Mouse (Mus musculus) limb, embryonic 14.5 days (tissue): ENCODE measurements at regions not wholly inside any gene's neighbourhood (a gene's known extent, or its start where the extent isn't known, plus 50 kb on each side); places are given as distances from the start of the nearest gene placed in this dataset.

Experiments
- ATAC-seq: fragments of 200-750 bp; cut with Nextera tagmentation; 2 replicates; pipeline ENCODE4 v1.8.0; 2017; ENCODE audit warnings: low read depth, moderate number of reproducible peaks, moderate TSS enrichment; ENCODE audit not compliant: low FRiP score
- DNase-seq: peaks from one replicate; pipeline ENCODE4 v3.0.0-alpha.2; 2015; ENCODE audit warnings: low spot score
- H3K27ac ChIP-seq: fragments of 300-500 bp; sonication (generic); replicated peaks from 2 replicates; pipeline ENCODE4 v1.5.1; 2014; ENCODE audit warnings: low read depth, mild to moderate bottlenecking, low read length, moderate library complexity, mixed read lengths
- H3K27me3 ChIP-seq: fragments of 300-500 bp; sonication (generic); 2 replicates; pipeline ENCODE4 v1.6.1; 2014; ENCODE audit warnings: low read length, mixed read lengths; ENCODE audit not compliant: control insufficient read depth, insufficient read depth
- H3K36me3 ChIP-seq: fragments of 300-500 bp; sonication (generic); 2 replicates; pipeline ENCODE4 v1.6.1; 2014; ENCODE audit warnings: mild to moderate bottlenecking, low read length, moderate library complexity, mixed read lengths; ENCODE audit not compliant: control insufficient read depth, insufficient read depth
- H3K4me1 ChIP-seq: fragments of 300-500 bp; sonication (generic); 2 replicates; pipeline ENCODE4 v1.6.1; 2014; ENCODE audit warnings: antibody characterized with exemption, low read length, mixed read lengths; ENCODE audit not compliant: control insufficient read depth, insufficient read depth
- H3K4me2 ChIP-seq: fragments of 300-500 bp; sonication (generic); replicated peaks from 2 replicates; pipeline ENCODE4 v1.6.1; 2014; ENCODE audit warnings: low read depth, mild to moderate bottlenecking, low read length, moderate library complexity; ENCODE audit not compliant: severe bottlenecking
- H3K4me3 ChIP-seq: fragments of 300-500 bp; sonication (generic); replicated peaks from 2 replicates; pipeline ENCODE4 v1.5.1; 2014; ENCODE audit warnings: low read length
- H3K9ac ChIP-seq: fragments of 300-500 bp; sonication (generic); 2 replicates; pipeline ENCODE4 v1.6.1; 2014; ENCODE audit warnings: mild to moderate bottlenecking, low read depth, low read length, moderate library complexity; ENCODE audit not compliant: severe bottlenecking
- H3K9me3 ChIP-seq: fragments of 300-500 bp; sonication (generic); 2 replicates; pipeline ENCODE4 v1.6.1; 2016; ENCODE audit warnings: low read length; ENCODE audit not compliant: control insufficient read depth
- POLR2A ChIP-seq: fragments of 200-500 bp; IDR thresholded peaks from 2 replicates; pipeline ENCODE4 v1.8.0; 2012; ENCODE audit warnings: inconsistent platforms, mild to moderate bottlenecking, moderate library complexity, borderline replicate concordance; ENCODE audit not compliant: insufficient read depth, insufficient read length; ENCODE audit errors: extremely low read depth
- WGBS: fragments of 180-500 bp; shearing (Covaris S2); extraction: QIAGEN DNeasy Blood & Tissue Kit; methylation state at CpG from one replicate; pipeline ENCODE4 v1.1.7; 2014; 5-methylcytosine and 5-hydroxymethylcytosine counted together

- no peak for TF ChIP-seq POLR2A
- Histone ChIP-seq H3K9me3 (no peaks in the 10 kb centered on the region), H3K9ac (no peak overlapping the region), H3K4me3 (no peak overlapping the region), H3K36me3 (no peaks in the 10 kb centered on the region), H3K4me1 (0 out of 2 replicates have a peak, but pooled peaks cover 4% of the 10 kb centered on the region), H3K27ac (no peak overlapping the region), H3K4me2 (no peak overlapping the region), H3K27me3 (no peaks in the 10 kb centered on the region)
- WGBS, result 79% methylated on average over 5 of the region's 5 CpGs
- no peak for ATAC-seq
- DNase-seq, result no peak
These were observed 84.5 kb upstream of the Parp11 start for GRCm38 (mm10) chr6:127362166-127362565.

- Histone ChIP-seq H3K9ac (peak overlapping the region; percentile 25; the same call in 1 of the 2 replicates), H3K9me3 (no peaks in the 10 kb centered on the region), H3K27me3 (no peaks in the 10 kb centered on the region), H3K4me1 (0 out of 2 replicates have a peak, but pooled peaks cover 4% of the 10 kb centered on the region), H3K4me2 (no peak overlapping the region), H3K4me3 (no peak overlapping the region), H3K27ac (no peak overlapping the region), H3K36me3 (no peaks in the 10 kb centered on the region)
- ATAC-seq, result peak; percentile 48; the same call in 1 of the 2 replicates
- 21% methylated on average over 8 of the region's 8 CpGs for WGBS
- no peak for TF ChIP-seq POLR2A
- DNase-seq, result no peak
These were observed 83.5 kb upstream of the Parp11 start for GRCm38 (mm10) chr6:127362966-127363752.

GRCm38 (mm10) chr6:127363871-127364590 lies 82.6 kb upstream of the Parp11 start:
- Histone ChIP-seq H3K4me2 (no peak overlapping the region), H3K4me3 (no peak overlapping the region), H3K36me3 (no peaks in the 10 kb centered on the region), H3K4me1 (0 out of 2 replicates have a peak, but pooled peaks cover 2% of the 10 kb centered on the region), H3K9ac (no peak overlapping the region), H3K27ac (no peak overlapping the region), H3K27me3 (no peaks in the 10 kb centered on the region), H3K9me3 (no peaks in the 10 kb centered on the region)
- no peak for TF ChIP-seq POLR2A
- WGBS, result 38% methylated on average over 6 of the region's 7 CpGs
- ATAC-seq, result no peak
- no peak for DNase-seq

DNA sequence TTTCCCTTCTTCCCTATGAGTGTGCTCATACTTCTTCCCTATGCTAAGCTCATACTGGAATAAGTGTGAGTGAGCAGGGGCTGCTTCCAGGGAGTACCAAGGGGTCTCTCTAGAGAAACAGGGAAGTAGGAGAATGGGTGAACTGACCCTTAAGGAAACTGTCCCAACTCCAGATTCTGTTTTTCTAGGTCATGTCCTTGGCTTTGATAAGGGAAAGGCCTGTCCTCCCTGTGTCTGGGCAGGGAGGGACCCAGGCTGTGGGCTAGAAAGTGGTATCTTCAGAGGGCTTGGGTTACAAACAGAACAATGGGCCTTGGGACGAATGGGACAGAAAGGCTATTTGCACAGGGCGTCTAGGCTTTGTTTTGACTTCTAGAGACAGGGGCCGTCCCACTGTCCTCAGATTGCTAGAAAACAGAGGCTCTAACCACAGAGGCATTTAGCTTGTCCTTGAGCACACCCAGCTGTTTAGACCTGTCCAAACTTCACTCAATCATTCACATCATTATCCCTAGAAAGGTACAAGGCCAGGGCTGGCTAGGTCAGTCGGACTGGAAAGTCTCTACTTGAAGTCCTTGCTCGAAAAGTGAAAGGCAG lies 82.0 kb upstream of the Parp11 start:
- H3K4me2 ChIP-seq, result no peak overlapping the region
- DNase-seq (no peak), ATAC-seq (no peak)
- no peak overlapping the region for H3K9ac ChIP-seq
- H3K9me3 ChIP-seq, result no peaks in the 10 kb centered on the region
- 53% methylated on average over 5 of the region's 5 CpGs for WGBS
- no peaks in the 10 kb centered on the region for H3K4me1 ChIP-seq
- H3K4me3 ChIP-seq, result no peak overlapping the region
- no peaks in the 10 kb centered on the region for H3K27me3 ChIP-seq
- H3K27ac ChIP-seq, result no peak overlapping the region
- TF ChIP-seq POLR2A, result no peak
- no peaks in the 10 kb centered on the region for H3K36me3 ChIP-seq

- no peak overlapping the region for H3K27ac ChIP-seq
- H3K9me3 ChIP-seq, result no peaks in the 10 kb centered on the region
- no peak for DNase-seq
- H3K4me1 ChIP-seq, result no peaks in the 10 kb centered on the region
- no peaks in the 10 kb centered on the region for H3K36me3 ChIP-seq
- no peak overlapping the region for H3K4me2 ChIP-seq
- H3K4me3 ChIP-seq, result no peak overlapping the region
- H3K27me3 ChIP-seq, result no peaks in the 10 kb centered on the region
- ATAC-seq, result no peak
- TF ChIP-seq POLR2A, result no peak
- 29% methylated on average over 7 of the region's 7 CpGs for WGBS
- no peak overlapping the region for H3K9ac ChIP-seq
These were observed 81.4 kb upstream of the Parp11 start for GRCm38 (mm10) chr6:127365246-127365645.
